Mouse (Mus musculus) liver, postnatal 0 days (tissue): ENCODE results near the gene Rbfox2. TPM values are rescaled to one million over a fixed set of nuclear protein-coding genes. Genes with fewer than 3 reads are reported as not detected.
A peak's percentile ranks its signal among the peaks of the same experiment; 100 is the strongest.

Experiments
- ATAC-seq: fragments of 200-750 bp; cut with Nextera tagmentation; 2 replicates; pipeline ENCODE4 v1.8.0; 2017; ENCODE audit warnings: mild to moderate bottlenecking, moderate library complexity
- DNase-seq: peaks from one replicate; pipeline ENCODE4 v3.0.0-alpha.2; 2016
- H3K27ac ChIP-seq: fragments of 300-500 bp; sonication (generic); 2 replicates; pipeline ENCODE4 v1.5.1; 2014; ENCODE audit warnings: antibody characterized with exemption, moderate library complexity, mild to moderate bottlenecking, low read depth
- H3K27me3 ChIP-seq: fragments of 300-500 bp; sonication (generic); 2 replicates; pipeline ENCODE4 v1.6.1; 2014; ENCODE audit warnings: low read length, control low read depth, mixed read lengths; ENCODE audit not compliant: insufficient read depth
- H3K36me3 ChIP-seq: fragments of 300-500 bp; sonication (generic); replicated peaks from 2 replicates; pipeline ENCODE4 v1.6.1; 2014; ENCODE audit warnings: mild to moderate bottlenecking, control low read depth, low read length, moderate library complexity, mixed read lengths; ENCODE audit not compliant: insufficient read depth
- H3K4me1 ChIP-seq: fragments of 300-500 bp; sonication (generic); 2 replicates; pipeline ENCODE4 v1.6.1; 2014; ENCODE audit warnings: antibody characterized with exemption, mild to moderate bottlenecking, control low read depth; ENCODE audit not compliant: insufficient read depth
- H3K4me2 ChIP-seq: fragments of 300-500 bp; sonication (generic); 2 replicates; pipeline ENCODE4 v1.6.1; 2014; ENCODE audit warnings: low read depth, mild to moderate bottlenecking, low read length, moderate library complexity, mixed read lengths
- H3K4me3 ChIP-seq: fragments of 300-500 bp; sonication (generic); 2 replicates; pipeline ENCODE4 v1.5.1; 2014; ENCODE audit warnings: low read depth, low read length
- H3K9ac ChIP-seq: fragments of 300-500 bp; sonication (generic); replicated peaks from 2 replicates; pipeline ENCODE4 v1.6.1; 2014; ENCODE audit warnings: mild to moderate bottlenecking, moderate library complexity
- H3K9me3 ChIP-seq: fragments of 300-500 bp; sonication (generic); 2 replicates; pipeline ENCODE4 v1.6.1; 2016; ENCODE audit warnings: mild to moderate bottlenecking, control low read depth, low read length, mixed read lengths
- CTCF ChIP-seq: sonication (generic); IDR thresholded peaks from 2 replicates; pipeline ENCODE4 v1.5.1; 2016; ENCODE audit warnings: antibody characterized with exemption, low read depth
- EP300 ChIP-seq: IDR thresholded peaks from 2 replicates; pipeline ENCODE4 v1.6.1; 2016; ENCODE audit warnings: antibody characterized with exemption, low read depth, mild to moderate bottlenecking
- WGBS: fragments of 180-500 bp; shearing (Covaris S2); extraction: QIAGEN DNeasy Blood & Tissue Kit; methylation state at CpG from one replicate; pipeline ENCODE4 v1.1.7; 2014; ENCODE audit not compliant: insufficient replicate concordance; 5-methylcytosine and 5-hydroxymethylcytosine counted together
- polyA plus RNA-seq: library from polyadenylated mRNA; unstranded; fragments of >200 nt; fragmentation: Nextera tagmentation; extraction: Ambion mirVana; gene quantifications from 2 replicates; pipeline ENCODE4 v1.2.1, GENCODE M21; 2015

The Rbfox2 gene
- polyA plus RNA-seq, 1 experiment from 2014 or later: 6.9 TPM

GRCm38 (mm10) chr15:77213829-77214228, 93.0 kb downstream of the Rbfox2 start:
- Histone ChIP-seq H3K27me3 (no peaks in the 10 kb centered on the region), H3K9ac (no peak overlapping the region), H3K4me1 (no peaks in the 10 kb centered on the region; the same call in 1 of the 2 replicates), H3K4me3 (no peak overlapping the region), H3K4me2 (no peak overlapping the region), H3K36me3 (no peaks in the 10 kb centered on the region), H3K27ac (no peak overlapping the region), H3K9me3 (no peaks in the 10 kb centered on the region)
- 76% methylated on average over 5 of the region's 5 CpGs for WGBS
- DNase-seq (no peak), ATAC-seq (no peak)
- TF ChIP-seq EP300 (no peak), CTCF (no peak)

- no peaks in the 10 kb centered on the region for H3K27me3 ChIP-seq
- ATAC-seq: no peak
These were observed 94.0 kb downstream of the Rbfox2 start for GRCm38 (mm10) chr15:77212818-77213217.

GRCm38 (mm10) chr15:77212217-77212757, 94.5 kb downstream of the Rbfox2 start:
- Histone ChIP-seq H3K9ac (no peak overlapping the region), H3K27me3 (no peaks in the 10 kb centered on the region), H3K4me1 (no peaks in the 10 kb centered on the region; the same call in 1 of the 2 replicates), H3K9me3 (no peaks in the 10 kb centered on the region), H3K4me3 (no peak overlapping the region), H3K36me3 (no peaks in the 10 kb centered on the region), H3K4me2 (no peak overlapping the region), H3K27ac (no peak overlapping the region)
- TF ChIP-seq EP300 (no peak), CTCF (no peak)
- 48% methylated on average over 4 of the region's 4 CpGs for WGBS
- ATAC-seq: no peak
- DNase-seq: no peak

More at GRCm38 (mm10) chr15:77212818-77213217, 94.0 kb downstream of the Rbfox2 start:
- H3K27ac ChIP-seq: no peak overlapping the region
- WGBS: 77% methylated on average over 7 of the region's 7 CpGs
- no peaks in the 10 kb centered on the region for H3K9me3 ChIP-seq
- no peak overlapping the region for H3K4me3 ChIP-seq
- no peaks in the 10 kb centered on the region; the same call in 1 of the 2 replicates for H3K4me1 ChIP-seq
- no peak for DNase-seq
- H3K36me3 ChIP-seq: no peaks in the 10 kb centered on the region
- no peak overlapping the region for H3K9ac ChIP-seq
- TF ChIP-seq EP300: no peak
- no peak for TF ChIP-seq CTCF
- H3K4me2 ChIP-seq: no peak overlapping the region

- Histone ChIP-seq H3K9ac (no peak overlapping the region), H3K27ac (no peak overlapping the region), H3K36me3 (no peaks in the 10 kb centered on the region), H3K4me1 (peaks cover 11% of the 10 kb centered on the region), H3K27me3 (no peaks in the 10 kb centered on the region), H3K4me2 (no peak overlapping the region), H3K9me3 (no peaks in the 10 kb centered on the region), H3K4me3 (no peak overlapping the region)
- 62% methylated on average over 5 of the region's 5 CpGs for WGBS
- no peak for ATAC-seq
- TF ChIP-seq EP300 (no peak), CTCF (no peak)
- DNase-seq: no peak
These were observed 99.8 kb downstream of the Rbfox2 start for GRCm38 (mm10) chr15:77206996-77207395.

- WGBS: 61% methylated on average over 7 of the region's 7 CpGs
- Histone ChIP-seq H3K9me3 (no peaks in the 10 kb centered on the region), H3K36me3 (no peaks in the 10 kb centered on the region), H3K9ac (no peak overlapping the region), H3K4me2 (no peak overlapping the region), H3K27ac (peak overlapping the region; percentile 71), H3K4me3 (no peak overlapping the region), H3K27me3 (no peaks in the 10 kb centered on the region), H3K4me1 (peaks cover 15% of the 10 kb centered on the region)
- ATAC-seq (no peak), DNase-seq (no peak)
- no peak for TF ChIP-seq CTCF
- TF ChIP-seq EP300: no peak
These were observed 101.9 kb downstream of the Rbfox2 start for GRCm38 (mm10) chr15:77204951-77205350.

- ATAC-seq (peak; percentile 90), DNase-seq (peak; percentile 64)
- Histone ChIP-seq H3K4me3 (peak overlapping the region; percentile 22; the same call in 1 of the 2 replicates), H3K4me1 (peaks cover 15% of the 10 kb centered on the region), H3K27ac (peak overlapping the region; percentile 75), H3K4me2 (peak overlapping the region; percentile 63), H3K36me3 (no peaks in the 10 kb centered on the region), H3K27me3 (no peaks in the 10 kb centered on the region), H3K9me3 (no peaks in the 10 kb centered on the region), H3K9ac (0 out of 2 replicates have a peak overlapping the region, but pooled peaks have one; percentile 1)
- TF ChIP-seq CTCF (no peak), EP300 (peak; percentile 51)
- WGBS: 51% methylated on average over 14 of the region's 14 CpGs
These were observed 103.4 kb downstream of the Rbfox2 start for GRCm38 (mm10) chr15:77203255-77203981.
